Mouse (Mus musculus) megakaryocyte, embryonic 14.5 days (primary cell): ENCODE measurements around the gene Rtn4rl1.

Source experiments
- FLI1 ChIP-seq: IDR thresholded peaks from 2 replicates; pipeline ENCODE4 v1.6.1; 2012; ENCODE audit warnings: low read length, inconsistent platforms, mixed read lengths
- GATA1 ChIP-seq: IDR thresholded peaks from 3 replicates; pipeline ENCODE4 v1.6.1; 2012; ENCODE audit warnings: mixed read lengths, low read length, inconsistent platforms, borderline replicate concordance

DNA sequence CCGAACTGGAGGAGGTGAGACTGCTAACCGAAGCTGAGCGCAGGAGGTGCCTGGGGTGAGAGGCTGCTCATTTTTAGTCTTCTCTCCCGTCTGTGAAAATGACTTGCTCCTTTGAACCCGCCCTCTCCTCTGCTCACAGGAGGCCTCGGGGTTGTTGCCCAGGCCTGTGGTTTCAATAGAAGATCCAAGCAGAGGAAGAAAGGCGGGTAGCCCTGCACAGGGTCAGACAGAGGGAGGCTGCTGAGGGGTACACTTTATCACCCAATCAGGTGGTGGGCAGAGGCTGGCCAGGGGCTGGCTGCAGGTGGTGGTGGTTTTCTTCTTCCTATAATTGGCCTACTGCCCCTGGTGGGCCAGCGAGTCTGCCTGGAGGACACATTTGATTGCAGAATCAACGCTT, 10.9 kb downstream of the Rtn4rl1 start:
- TF ChIP-seq GATA1: no peak
- no peak for TF ChIP-seq FLI1
